Mouse (Mus musculus) C2C12 (cell line): ENCODE results near the gene Tmem178. TPM values are rescaled to one million over a fixed set of nuclear protein-coding genes. Genes with fewer than 3 reads are reported as not detected.

ENCODE experiments used
- H3K27me3 ChIP-seq: one replicate; pipeline ENCODE4 v1.6.1; 2011; ENCODE audit not compliant: control insufficient read depth, insufficient read depth, insufficient read length
- H3K36me3 ChIP-seq: one replicate; pipeline ENCODE4 v1.6.1; 2011; ENCODE audit not compliant: control insufficient read depth, insufficient read depth
- H3K4me3 ChIP-seq: one replicate; pipeline ENCODE4 v1.5.1; 2011; ENCODE audit warnings: mild to moderate bottlenecking, control low read depth; ENCODE audit not compliant: poor library complexity, insufficient read depth, severe bottlenecking
- H3K79me2 ChIP-seq: one replicate; pipeline ENCODE4 v1.6.1; 2011; ENCODE audit not compliant: control insufficient read depth, insufficient read depth
- H3K79me3 ChIP-seq: one replicate; pipeline ENCODE4 v1.6.1; 2011; ENCODE audit warnings: low read depth, control low read depth
- H3ac ChIP-seq: one replicate; pipeline ENCODE3; 2011; ENCODE audit warnings: low read depth; ENCODE audit not compliant: control insufficient read depth, insufficient read length
- CEBPB ChIP-seq: IDR thresholded peaks from one replicate; pipeline ENCODE4 v1.6.1; 2011; ENCODE audit warnings: low read depth, mild to moderate bottlenecking, control low read depth, moderate library complexity
- CTCF ChIP-seq: IDR thresholded peaks from one replicate; pipeline ENCODE4 v1.5.1; 2011; ENCODE audit not compliant: control insufficient read depth, insufficient read depth, insufficient read length
- FOSL1 ChIP-seq: IDR thresholded peaks from one replicate; pipeline ENCODE4 v1.8.0; 2011; ENCODE audit warnings: mild to moderate bottlenecking, low read length; ENCODE audit not compliant: poor library complexity, insufficient read depth, severe bottlenecking
- MAX ChIP-seq: IDR thresholded peaks from one replicate; pipeline ENCODE4 v1.6.1; 2011; ENCODE audit warnings: mild to moderate bottlenecking, control low read depth
- MYOD1 ChIP-seq: IDR thresholded peaks from one replicate; pipeline ENCODE4 v1.6.1; 2011; ENCODE audit warnings: low read depth; ENCODE audit not compliant: control insufficient read depth, insufficient read length
- MYOG ChIP-seq: IDR thresholded peaks from one replicate; pipeline ENCODE4 v1.6.1; 2011; ENCODE audit not compliant: control insufficient read depth, insufficient read length; ENCODE audit errors: extremely low read depth
- USF1 ChIP-seq: IDR thresholded peaks from one replicate; pipeline ENCODE4 v1.6.1; 2011; ENCODE audit warnings: low read depth, mild to moderate bottlenecking, control low read depth, moderate library complexity
- polyA plus RNA-seq: library from polyadenylated mRNA; unstranded; fragments of >200 nt; fragmentation: generic; extraction: Trizol; gene quantifications from one replicate; pipeline ENCODE4 v1.2.1, GENCODE M21; 2012; ENCODE audit warnings: missing spikeins

Tmem178 gene
- polyA plus RNA-seq, 1 experiment: not detected

DNA sequence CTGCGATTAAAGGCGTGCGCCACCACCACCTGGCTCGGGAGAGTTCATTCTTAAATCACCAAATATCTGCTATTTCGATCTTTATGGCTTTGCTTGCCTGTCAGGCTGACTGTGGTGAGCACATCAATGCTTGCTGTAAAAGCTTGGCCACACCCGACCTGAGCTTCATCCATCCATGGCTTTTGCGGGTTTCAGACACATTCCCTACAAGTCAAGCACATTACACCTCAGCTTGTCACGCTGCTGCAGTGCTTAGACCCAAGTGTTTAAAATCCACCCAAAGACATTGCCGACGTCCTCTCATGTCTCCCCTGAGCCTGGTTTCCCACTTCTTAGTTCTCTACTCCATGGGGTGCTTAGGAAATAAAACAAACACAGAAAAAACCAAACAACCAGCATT lies 64.7 kb downstream of the Tmem178 start:
- H3K36me3 ChIP-seq: no peaks in the 10 kb centered on the region
- no peak overlapping the region for H3K4me3 ChIP-seq
- H3K27me3 ChIP-seq: peaks cover 8% of the 10 kb centered on the region
- TF ChIP-seq MYOG: no peak
- no peak for TF ChIP-seq MAX
- no peak for TF ChIP-seq CEBPB
- no peak for TF ChIP-seq FOSL1
- no peak for TF ChIP-seq MYOD1
- no peak for TF ChIP-seq CTCF
- TF ChIP-seq USF1: no peak
- no peak overlapping the region for H3ac ChIP-seq
- no peaks in the 10 kb centered on the region for H3K79me2 ChIP-seq
- no peaks in the 10 kb centered on the region for H3K79me3 ChIP-seq

DNA sequence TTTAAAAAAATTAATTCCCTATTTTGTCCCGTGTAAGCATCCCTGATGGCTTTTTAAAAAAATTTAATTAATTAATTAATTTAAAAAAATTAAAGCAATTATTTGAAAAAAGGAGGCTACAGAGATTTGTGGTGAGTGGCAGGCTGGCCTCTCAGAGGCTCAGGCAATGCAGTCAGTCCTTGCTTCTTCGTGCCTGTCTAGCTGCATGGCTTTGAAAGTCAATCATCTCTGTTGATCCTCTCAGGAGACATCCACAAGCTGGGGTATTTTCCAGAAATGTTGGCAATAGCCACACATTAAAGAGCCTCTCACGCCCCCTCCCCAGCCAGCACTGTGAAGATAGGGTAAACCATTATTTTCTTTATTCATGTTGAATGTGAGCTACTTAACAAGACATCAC lies 65.8 kb downstream of the Tmem178 start:
- no peak for TF ChIP-seq MAX
- Histone ChIP-seq H3K27me3 (peaks cover 4% of the 10 kb centered on the region), H3K79me3 (no peaks in the 10 kb centered on the region), H3ac (no peak overlapping the region), H3K79me2 (no peaks in the 10 kb centered on the region), H3K4me3 (no peak overlapping the region), H3K36me3 (no peaks in the 10 kb centered on the region)

DNA sequence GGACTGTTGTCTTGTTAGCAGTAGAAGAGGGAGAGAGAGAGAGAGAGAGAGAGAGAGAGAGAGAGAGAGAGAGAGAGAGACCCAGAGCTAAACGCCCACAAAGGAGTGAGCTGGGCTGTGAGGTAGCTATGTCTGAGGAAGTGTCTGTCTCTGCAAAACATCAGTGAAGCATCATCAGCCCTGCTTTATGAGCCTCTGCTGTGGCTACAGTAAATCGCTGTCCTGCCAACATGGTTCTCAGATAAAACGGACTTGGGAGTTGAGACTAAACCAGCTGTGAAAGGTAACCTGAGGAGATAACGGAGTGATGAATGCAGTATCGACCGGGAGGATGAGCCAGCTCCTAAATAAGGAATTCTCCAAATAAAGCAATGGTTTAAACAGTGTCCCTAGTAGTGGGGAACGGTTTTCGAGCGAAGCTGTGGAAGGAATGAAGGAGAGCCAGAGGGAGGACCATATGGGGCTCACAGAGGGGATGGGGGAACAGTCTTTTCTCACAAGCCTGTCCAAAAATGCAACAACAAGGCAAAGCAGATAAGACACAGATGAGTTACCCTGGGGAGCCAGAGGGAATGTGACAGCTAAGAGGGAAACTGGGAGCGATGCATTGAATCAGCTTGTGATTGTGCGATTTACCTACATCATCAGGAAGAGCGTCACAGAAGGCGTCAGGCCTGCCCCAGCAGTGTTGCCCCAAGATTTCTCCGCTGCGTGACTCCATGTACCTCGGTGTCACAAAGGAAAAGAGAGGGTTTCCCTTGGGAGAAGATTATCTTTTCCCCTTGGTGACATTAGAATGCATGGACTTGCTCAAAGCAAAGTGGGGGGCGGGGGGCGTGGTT lies 66.6 kb downstream of the Tmem178 start:
- H3K27me3 ChIP-seq: peaks cover 4% of the 10 kb centered on the region
- no peaks in the 10 kb centered on the region for H3K79me3 ChIP-seq
- no peak overlapping the region for H3K4me3 ChIP-seq
- no peaks in the 10 kb centered on the region for H3K36me3 ChIP-seq
- TF ChIP-seq MYOD1 (no peak), CEBPB (no peak), CTCF (no peak)
- H3K79me2 ChIP-seq: no peaks in the 10 kb centered on the region
- H3ac ChIP-seq: no peak overlapping the region

DNA sequence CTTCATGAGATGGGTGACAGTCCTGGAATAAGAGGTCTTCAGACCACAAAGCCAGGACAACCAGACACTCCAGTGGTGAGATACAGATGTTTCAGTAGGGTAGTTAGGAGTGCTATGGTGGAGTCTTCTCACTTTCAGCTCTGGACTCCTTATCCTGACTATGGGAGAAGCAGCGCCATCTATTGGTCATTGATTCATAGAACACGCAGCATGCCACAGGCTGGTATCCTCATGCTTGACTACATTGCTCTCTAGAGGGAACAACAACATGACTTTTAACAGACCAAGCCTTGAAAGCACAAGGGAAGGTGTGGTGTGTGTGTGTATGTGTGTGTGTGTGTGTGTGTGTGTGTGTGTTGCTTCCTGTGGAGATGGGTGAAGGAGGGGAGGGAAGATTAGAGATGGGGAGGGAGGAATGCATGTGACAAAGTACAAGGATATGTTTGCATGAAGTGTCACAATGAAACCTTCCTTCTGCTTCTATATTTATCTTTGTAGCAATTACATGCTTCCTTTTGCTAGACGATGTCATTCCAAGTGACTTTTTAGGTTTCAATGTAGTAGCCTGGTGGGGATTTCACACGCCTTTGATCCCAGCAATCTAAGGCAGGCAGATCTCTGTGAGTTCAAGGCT lies 71.5 kb downstream of the Tmem178 start:
- TF ChIP-seq MAX: no peak
- H3K79me2 ChIP-seq: no peaks in the 10 kb centered on the region
- no peak overlapping the region for H3ac ChIP-seq
- H3K36me3 ChIP-seq: no peaks in the 10 kb centered on the region
- H3K27me3 ChIP-seq: peaks cover 3% of the 10 kb centered on the region
- no peak overlapping the region for H3K4me3 ChIP-seq
- H3K79me3 ChIP-seq: no peaks in the 10 kb centered on the region

DNA sequence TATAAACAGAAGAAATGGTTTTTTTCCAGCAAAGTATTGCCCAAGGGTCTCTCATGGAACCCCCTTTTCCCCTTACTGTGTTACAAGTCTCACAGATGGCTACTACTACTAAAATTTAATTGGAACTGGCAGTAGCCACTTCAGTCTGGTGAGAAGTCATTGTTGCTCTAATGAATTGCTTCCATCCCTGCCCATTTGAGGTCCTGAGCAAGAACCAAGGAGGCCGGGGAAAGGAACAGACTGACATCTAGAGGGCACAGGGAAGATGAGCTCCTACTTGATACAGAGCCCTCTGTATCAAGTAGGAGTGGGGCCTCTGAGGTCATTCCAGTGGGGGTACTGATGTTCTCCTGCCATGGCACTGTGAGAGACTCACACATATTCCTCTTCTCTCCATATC lies 72.7 kb downstream of the Tmem178 start:
- H3ac ChIP-seq: no peak overlapping the region
- no peak for TF ChIP-seq CTCF
- no peaks in the 10 kb centered on the region for H3K79me2 ChIP-seq
- H3K79me3 ChIP-seq: no peaks in the 10 kb centered on the region
- H3K36me3 ChIP-seq: no peaks in the 10 kb centered on the region
- H3K27me3 ChIP-seq: peaks cover 3% of the 10 kb centered on the region
- no peak overlapping the region for H3K4me3 ChIP-seq

DNA sequence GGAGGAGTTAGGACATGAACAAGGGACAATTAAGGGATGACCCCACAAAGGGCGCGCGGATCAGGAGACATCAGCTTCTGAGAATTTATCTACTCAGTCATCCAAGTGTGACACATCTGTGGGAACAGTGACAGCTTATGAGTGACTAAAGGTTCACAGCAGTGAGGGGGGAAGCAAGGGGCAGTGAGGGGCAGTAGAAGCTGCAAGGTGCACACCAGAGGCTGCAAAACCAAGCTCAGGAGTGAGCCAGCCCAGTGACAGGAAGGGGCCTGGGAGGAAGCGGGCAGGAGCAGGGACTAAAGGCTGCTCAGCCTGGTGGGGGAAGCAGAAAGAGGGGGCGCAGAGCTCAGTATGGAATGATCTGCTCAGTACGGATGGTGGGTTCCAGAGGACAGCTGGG lies 82.9 kb downstream of the Tmem178 start:
- no peak overlapping the region for H3K4me3 ChIP-seq
- no peaks in the 10 kb centered on the region for H3K79me2 ChIP-seq
- TF ChIP-seq FOSL1: no peak
- H3K79me3 ChIP-seq: no peaks in the 10 kb centered on the region
- H3K36me3 ChIP-seq: peaks cover 14% of the 10 kb centered on the region
- no peaks in the 10 kb centered on the region for H3K27me3 ChIP-seq
- no peak overlapping the region for H3ac ChIP-seq
